Comparison of ENCODE assay signal across 11 mouse cellular contexts in the genomic region with DNA sequence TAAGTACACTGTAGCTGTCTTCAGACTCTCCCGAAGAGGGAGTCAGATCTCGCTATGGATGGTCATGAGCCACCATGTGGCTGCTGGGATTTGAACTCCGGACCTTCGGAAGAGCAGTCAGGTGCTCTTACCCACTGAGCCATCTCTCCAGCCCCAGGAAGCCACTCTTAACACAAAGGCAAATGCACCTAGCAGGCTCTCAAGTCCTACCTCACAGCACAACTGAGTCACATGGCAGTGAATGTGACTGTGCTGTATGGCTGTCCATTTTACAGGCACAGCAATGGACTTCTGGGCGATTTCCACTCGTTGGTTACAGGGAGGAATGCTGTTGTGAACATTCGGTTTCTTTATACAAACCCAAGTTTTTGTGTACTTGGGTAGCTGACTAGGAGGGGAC.
"Had no signal": no experiment of that assay in that cellular context is flagged by ENCODE, and none has a peak within 500 bp of the region (broad histone marks: within the 10 kb centered on the region; RNA-seq: fewer than 3 reads in every experiment).

No protein-coding gene starts in this region.

- ATAC-seq: lung, postnatal 0 days; midbrain, embryonic 13.5 days had no signal

- H3K4me3 ChIP-seq: layer of hippocampus, adult 2 months; limb, embryonic 12.5 days; liver, embryonic 15.5 days; midbrain, embryonic 13.5 days had no signal

- H3K36me3 ChIP-seq: limb, embryonic 12.5 days; liver, embryonic 15.5 days; midbrain, embryonic 13.5 days had no signal

- H3K9ac ChIP-seq: limb, embryonic 12.5 days; liver, embryonic 15.5 days; midbrain, embryonic 13.5 days had no signal

- DNase-seq: lung, adult 2 months; right cerebral cortex, adult 18-20 months; right cerebral cortex, postnatal 25 days; thymus, postnatal 4 days had no signal

- H3K27me3 ChIP-seq: limb, embryonic 12.5 days; liver, embryonic 15.5 days; midbrain, embryonic 13.5 days had no signal

- H3K4me1 ChIP-seq: limb, embryonic 12.5 days; liver, embryonic 15.5 days; midbrain, embryonic 13.5 days had no signal

- H3K27ac ChIP-seq: kidney, postnatal 0 days; layer of hippocampus, adult 2 months; limb, embryonic 12.5 days; liver, embryonic 15.5 days; midbrain, embryonic 13.5 days; stomach, postnatal 0 days had no signal
